Mouse (Mus musculus) liver (tissue): ENCODE results near the gene Pde3a.

Source experiments
- DNase-seq: peaks from one replicate; pipeline ENCODE4 v3.0.0-alpha.2; 2020; ENCODE audit warnings: mixed read lengths

The Pde3a gene

GRCm38 (mm10) chr6:141522541-141522940, 273.5 kb downstream of the Pde3a start:
- DNase-seq: no peak

- DNase-seq: no peak
Observed at GRCm38 (mm10) chr6:141523747-141524640, 274.9 kb downstream of the Pde3a start, which contains the start of gene Slco1c1. Gene Slco1c1, plus strand, starts transcription at chr6:141524368.

- no peak for DNase-seq
Observed at GRCm38 (mm10) chr6:141525787-141526186, 276.7 kb downstream of the Pde3a start.

GRCm38 (mm10) chr6:141530865-141531264, 281.8 kb downstream of the Pde3a start:
- DNase-seq: no peak

- DNase-seq: no peak
Observed at GRCm38 (mm10) chr6:141537298-141537697, 288.2 kb downstream of the Pde3a start.

GRCm38 (mm10) chr6:141541136-141541535, 292.1 kb downstream of the Pde3a start:
- DNase-seq: no peak

- DNase-seq: no peak
Observed at GRCm38 (mm10) chr6:141543344-141543743, 294.3 kb downstream of the Pde3a start.
